Mouse (Mus musculus) hindbrain, postnatal 0 days (tissue): Measurements from ENCODE around the gene Gorasp1. TPM values are rescaled to one million over a fixed set of nuclear protein-coding genes. Genes with fewer than 3 reads are reported as not detected.

ENCODE experiments used
- ATAC-seq: fragments of 200-750 bp; cut with Nextera tagmentation; 2 replicates; pipeline ENCODE4 v1.8.0; 2017; ENCODE audit warnings: mild to moderate bottlenecking, moderate TSS enrichment, moderate library complexity
- DNase-seq: peaks from one replicate; pipeline ENCODE4 v3.0.0-alpha.2; 2015; ENCODE audit warnings: low spot score
- H3K27ac ChIP-seq: fragments of 300-500 bp; sonication (generic); 2 replicates; pipeline ENCODE4 v1.5.1; 2014; ENCODE audit warnings: mild to moderate bottlenecking
- H3K27me3 ChIP-seq: fragments of 300-500 bp; sonication (generic); 2 replicates; pipeline ENCODE4 v1.6.1; 2014; ENCODE audit warnings: low read length, mixed read lengths; ENCODE audit not compliant: insufficient read depth
- H3K36me3 ChIP-seq: fragments of 300-500 bp; sonication (generic); 2 replicates; pipeline ENCODE4 v1.6.1; 2014; ENCODE audit warnings: low read length, mixed read lengths; ENCODE audit not compliant: insufficient read depth
- H3K4me1 ChIP-seq: fragments of 300-500 bp; sonication (generic); 2 replicates; pipeline ENCODE4 v1.6.1; 2014; ENCODE audit warnings: antibody characterized with exemption, low read length, mixed read lengths; ENCODE audit not compliant: insufficient read depth
- H3K4me2 ChIP-seq: fragments of 300-500 bp; sonication (generic); 2 replicates; pipeline ENCODE4 v1.6.1; 2014; ENCODE audit warnings: low read depth, mild to moderate bottlenecking, low read length, moderate library complexity, mixed read lengths
- H3K4me3 ChIP-seq: fragments of 300-500 bp; sonication (generic); 2 replicates; pipeline ENCODE4 v1.5.1; 2014; ENCODE audit warnings: low read length
- H3K9ac ChIP-seq: fragments of 300-500 bp; sonication (generic); replicated peaks from 2 replicates; pipeline ENCODE4 v1.6.1; 2014; ENCODE audit warnings: mild to moderate bottlenecking, low read length, moderate library complexity, mixed read lengths
- H3K9me3 ChIP-seq: fragments of 300-500 bp; sonication (generic); 2 replicates; pipeline ENCODE4 v1.6.1; 2016; ENCODE audit warnings: low read length, mixed read lengths
- CTCF ChIP-seq: IDR thresholded peaks from 2 replicates; pipeline ENCODE4 v1.5.1; 2016; ENCODE audit warnings: antibody characterized with exemption, control low read depth, low read depth
- WGBS: fragments of 180-500 bp; shearing (Covaris S2); extraction: QIAGEN DNeasy Blood & Tissue Kit; methylation state at CpG from one replicate; pipeline ENCODE4 v1.1.7; 2014; 5-methylcytosine and 5-hydroxymethylcytosine counted together
- polyA plus RNA-seq: library from polyadenylated mRNA; unstranded; fragments of >200 nt; fragmentation: Nextera tagmentation; extraction: Ambion mirVana; gene quantifications from 2 replicates; pipeline ENCODE4 v1.2.1, GENCODE M21; 2015
- total RNA-seq: library from RNA; depleted of rRNA; stranded (reverse); fragments of >200 nt; gene quantifications from 2 replicates; pipeline ENCODE4 v1.2.3, GENCODE M21; 2014

The Gorasp1 gene
- total and polyA plus RNA-seq, 2 experiments from 2014 or later: 21.1 to 28.1 TPM

DNA sequence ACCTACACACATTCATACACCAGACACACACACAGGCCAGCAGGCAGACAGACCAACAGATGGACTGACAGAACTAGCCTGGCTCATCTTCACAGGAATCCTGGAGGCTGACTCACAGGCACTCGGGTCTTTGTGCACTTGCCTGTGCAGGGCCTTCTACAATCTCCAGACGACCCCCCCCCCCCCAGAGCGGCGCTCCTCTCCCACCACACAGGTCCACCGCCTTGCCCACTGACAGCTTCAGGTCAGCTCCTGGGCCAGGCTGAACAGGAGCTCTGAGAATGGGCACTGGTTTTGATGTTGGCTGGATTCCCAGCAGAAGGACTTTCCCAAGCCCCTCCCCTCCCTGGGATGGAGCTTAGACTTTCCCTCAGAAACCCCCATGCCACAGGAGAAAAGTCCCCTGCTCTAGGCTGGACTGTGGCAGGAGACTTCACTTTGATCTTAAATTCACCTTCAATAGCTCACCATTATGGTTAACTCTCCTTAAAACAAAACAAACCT is 40.2 kb upstream of the Gorasp1 start:
- H3K4me1 ChIP-seq: peaks cover 21% of the 10 kb centered on the region
- DNase-seq: peak; percentile 61

DNA sequence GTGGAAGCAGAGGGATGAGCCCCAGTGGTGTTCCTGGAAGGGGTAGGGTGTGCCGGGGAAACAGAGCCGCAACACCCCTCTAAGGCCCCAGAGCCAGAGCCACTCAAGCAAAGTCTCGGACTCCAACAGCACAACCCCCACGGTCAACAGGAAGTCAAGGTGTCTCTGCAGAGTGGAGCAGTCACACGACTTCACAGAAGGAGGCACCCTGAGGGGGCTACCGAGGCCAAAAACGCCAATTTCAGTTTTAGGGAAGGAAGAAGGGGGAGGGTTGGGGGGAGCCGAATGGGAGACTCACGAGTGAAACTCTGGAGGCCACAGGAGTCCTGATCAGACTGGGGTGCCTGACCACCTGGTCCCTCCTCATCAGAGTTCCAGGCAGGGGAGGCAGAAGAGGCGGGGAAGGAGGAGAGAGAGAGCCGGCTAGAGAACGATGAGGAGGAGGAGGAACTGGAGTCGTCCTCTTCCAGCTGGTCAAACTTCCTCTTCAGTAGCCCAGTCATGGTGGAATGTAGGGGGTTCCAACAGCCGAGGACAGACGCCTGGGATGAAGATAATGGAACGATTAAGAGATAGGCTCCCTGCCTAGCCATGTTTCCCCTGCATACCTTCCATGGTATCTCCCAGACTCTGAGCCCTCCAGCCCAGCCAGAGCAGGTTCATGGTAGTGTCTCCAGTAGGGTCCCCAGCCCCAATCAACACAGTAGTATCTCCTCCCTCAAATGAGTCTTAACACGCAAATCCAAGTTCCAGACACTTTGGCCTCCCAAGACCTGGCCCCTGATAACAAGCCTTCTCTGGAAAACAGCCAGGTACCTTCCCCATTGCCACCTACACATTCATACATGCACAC is 39.6 kb upstream of the Gorasp1 start:
- Histone ChIP-seq H3K9me3 (no peaks in the 10 kb centered on the region), H3K4me2 (no peak overlapping the region), H3K36me3 (0 out of 2 replicates have a peak, but pooled peaks cover 5% of the 10 kb centered on the region), H3K4me1 (peaks cover 14% of the 10 kb centered on the region), H3K4me3 (no peak overlapping the region), H3K27ac (no peak overlapping the region), H3K9ac (no peak overlapping the region), H3K27me3 (no peaks in the 10 kb centered on the region)
- ATAC-seq (no peak), DNase-seq (no peak)
- 64% methylated on average over 17 of the region's 17 CpGs for WGBS
- TF ChIP-seq CTCF: no peak

More for the DNA sequence above, 40.2 kb upstream of the Gorasp1 start:
- H3K36me3 ChIP-seq: 0 out of 2 replicates have a peak, but pooled peaks cover 5% of the 10 kb centered on the region
- no peak for ATAC-seq
- no peak for TF ChIP-seq CTCF
- H3K27ac ChIP-seq: no peak overlapping the region; the same call in 1 of the 2 replicates
- H3K4me3 ChIP-seq: no peak overlapping the region
- no peak overlapping the region for H3K9ac ChIP-seq
- WGBS: 32% methylated on average over 5 of the region's 5 CpGs
- no peaks in the 10 kb centered on the region for H3K9me3 ChIP-seq
- H3K4me2 ChIP-seq: no peak overlapping the region
- H3K27me3 ChIP-seq: no peaks in the 10 kb centered on the region

GRCm38 (mm10) chr9:119975286-119975685 is 37.9 kb upstream of the Gorasp1 start:
- H3K27me3 ChIP-seq: no peaks in the 10 kb centered on the region
- H3K4me3 ChIP-seq: no peak overlapping the region
- H3K27ac ChIP-seq: no peak overlapping the region
- no peak for DNase-seq
- H3K9ac ChIP-seq: no peak overlapping the region
- no peak overlapping the region for H3K4me2 ChIP-seq
- peaks cover 20% of the 10 kb centered on the region; the same call in 1 of the 2 replicates for H3K4me1 ChIP-seq
- 0 out of 2 replicates have a peak, but pooled peaks cover 5% of the 10 kb centered on the region for H3K36me3 ChIP-seq
- WGBS: 95% methylated on average over 4 of the region's 4 CpGs
- H3K9me3 ChIP-seq: no peaks in the 10 kb centered on the region
- ATAC-seq: no peak
- TF ChIP-seq CTCF: no peak

DNA sequence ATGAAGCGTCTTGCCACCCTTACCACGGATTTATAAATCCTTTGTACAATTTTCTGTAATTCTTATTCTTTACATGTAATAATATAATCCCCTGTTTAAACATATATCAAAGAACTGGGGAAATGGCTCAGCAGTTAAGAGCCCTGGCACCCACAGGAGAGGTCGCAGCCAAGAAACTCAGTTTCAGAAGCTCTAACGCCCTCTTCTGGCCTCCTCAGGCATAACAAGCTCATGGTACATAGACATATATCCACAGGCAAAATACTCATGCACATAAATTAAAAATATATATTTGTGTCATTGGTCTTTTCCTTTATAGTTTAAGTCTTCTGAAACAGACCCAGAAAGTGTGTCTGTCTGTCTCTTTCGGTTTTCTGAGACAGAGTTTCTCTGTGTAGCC is 37.2 kb upstream of the Gorasp1 start:
- no peak overlapping the region for H3K27ac ChIP-seq
- 82% methylated on average over 5 of the region's 5 CpGs for WGBS
- DNase-seq (peak; percentile 6), ATAC-seq (no peak)
- peak; percentile 35 for TF ChIP-seq CTCF
- H3K36me3 ChIP-seq: 0 out of 2 replicates have a peak, but pooled peaks cover 5% of the 10 kb centered on the region
- no peaks in the 10 kb centered on the region for H3K9me3 ChIP-seq
- no peaks in the 10 kb centered on the region for H3K27me3 ChIP-seq
- H3K4me3 ChIP-seq: no peak overlapping the region
- peaks cover 26% of the 10 kb centered on the region; the same call in 1 of the 2 replicates for H3K4me1 ChIP-seq
- H3K9ac ChIP-seq: no peak overlapping the region
- H3K4me2 ChIP-seq: no peak overlapping the region

DNA sequence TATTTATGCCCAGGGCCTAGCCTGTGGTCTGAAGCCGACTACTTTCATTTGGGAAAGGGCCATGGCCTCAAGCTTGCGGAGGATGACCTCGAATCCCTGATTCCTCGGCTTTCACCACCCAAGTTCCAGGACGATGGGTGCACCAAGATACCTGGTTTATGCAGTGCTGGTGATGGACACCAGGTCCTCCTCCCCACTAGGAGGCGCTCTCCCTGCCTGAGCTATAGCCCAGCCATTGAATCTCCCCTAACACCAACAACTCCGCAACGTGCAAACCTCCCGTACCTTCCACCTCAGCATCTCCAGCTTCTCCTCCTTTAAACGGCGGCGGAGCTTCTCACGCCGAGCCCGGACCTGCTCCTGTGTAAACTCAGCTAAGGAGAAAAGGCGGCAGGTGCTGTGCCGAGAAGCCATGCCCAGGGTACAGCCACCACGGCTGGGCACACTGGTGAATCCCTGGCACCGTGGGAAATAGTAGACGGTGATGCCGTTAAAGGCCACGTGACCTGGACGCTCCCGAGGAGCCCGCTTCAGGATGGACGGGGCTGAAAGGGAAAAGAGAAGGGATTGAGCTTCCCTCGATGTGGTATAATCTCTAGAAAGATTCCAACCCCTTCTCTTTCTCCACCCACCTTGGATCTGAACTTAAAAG is 36.6 kb upstream of the Gorasp1 start:
- ATAC-seq: no peak
- peak; percentile 23 for DNase-seq
- 94% methylated on average over 27 of the region's 27 CpGs for WGBS

GRCm38 (mm10) chr9:119973281-119973680 is 35.9 kb upstream of the Gorasp1 start:
- Histone ChIP-seq H3K4me2 (peak overlapping the region; percentile 7; the same call in 1 of the 2 replicates), H3K4me1 (peaks cover 23% of the 10 kb centered on the region; the same call in 1 of the 2 replicates), H3K27ac (peak overlapping the region; percentile 45; the same call in 1 of the 2 replicates), H3K9me3 (no peaks in the 10 kb centered on the region), H3K9ac (no peak overlapping the region), H3K4me3 (no peak overlapping the region), H3K27me3 (no peaks in the 10 kb centered on the region), H3K36me3 (0 out of 2 replicates have a peak, but pooled peaks cover 5% of the 10 kb centered on the region)
- WGBS: 74% methylated on average over 23 of the region's 23 CpGs
- DNase-seq: peak; percentile 37
- no peak for ATAC-seq
- TF ChIP-seq CTCF: no peak

More for the DNA sequence above, 36.6 kb upstream of the Gorasp1 start:
- H3K4me2 ChIP-seq: no peak overlapping the region
- peak; percentile 62 for TF ChIP-seq CTCF
- H3K27me3 ChIP-seq: no peaks in the 10 kb centered on the region
- no peak overlapping the region for H3K27ac ChIP-seq
- peaks cover 26% of the 10 kb centered on the region; the same call in 1 of the 2 replicates for H3K4me1 ChIP-seq
- 0 out of 2 replicates have a peak, but pooled peaks cover 5% of the 10 kb centered on the region for H3K36me3 ChIP-seq
- H3K4me3 ChIP-seq: no peak overlapping the region
- H3K9ac ChIP-seq: no peak overlapping the region
- no peaks in the 10 kb centered on the region for H3K9me3 ChIP-seq
